Mouse (Mus musculus): ENCODE measurements around the gene Sytl3.
"Not testable (repeated sequence)": the region's sequence is repeated elsewhere in the genome, so short reads cannot be mapped to it uniquely, and the experiment has no call there.

Sytl3 gene

GRCm38 (mm10) chr17:6658801-6659200 is at the start of gene Sytl3:
TSS of gene Sytl3 (plus strand) at chr17:6659093.
- DNase-seq = peak; percentile 76 to 81

DNA sequence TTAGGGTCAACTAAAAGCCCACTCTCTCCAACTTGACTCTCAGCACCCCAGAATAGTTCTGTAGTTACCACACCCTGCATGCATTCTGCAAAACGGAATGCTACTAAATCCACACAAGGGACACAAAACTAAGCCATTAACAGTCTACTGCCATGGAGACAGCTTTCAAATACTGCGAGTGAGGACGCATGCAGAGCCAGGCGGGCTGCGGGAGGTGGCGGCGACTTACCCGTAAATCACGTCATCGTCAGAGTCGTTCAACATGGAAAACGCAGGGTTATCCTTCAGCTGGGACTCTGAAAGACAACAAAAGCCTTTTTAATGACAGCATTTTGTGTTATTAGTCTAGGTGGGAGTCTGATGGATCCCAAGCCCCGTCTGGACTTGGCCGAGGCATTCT is 45.4 kb upstream of the Sytl3 start:
- DNase-seq = not testable (repeated sequence)

DNA sequence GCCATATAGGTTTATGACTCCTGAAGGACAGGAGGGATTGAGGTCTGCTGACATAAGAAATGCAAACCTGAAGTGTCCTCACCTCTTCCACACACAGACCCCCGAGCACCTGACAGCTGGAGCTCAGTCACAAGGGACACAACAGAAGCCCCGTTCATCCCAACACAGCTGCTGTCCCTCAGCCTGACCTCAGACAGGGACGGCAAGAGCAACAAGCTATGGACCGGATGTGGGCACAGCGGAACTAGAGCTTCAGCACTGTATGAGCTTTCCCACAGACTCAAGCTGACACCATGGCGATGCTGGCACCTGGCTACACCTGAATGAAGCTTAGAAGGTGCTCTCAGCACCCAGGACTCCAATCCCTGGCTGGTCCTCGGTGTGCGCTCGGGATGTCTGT is 44.6 kb upstream of the Sytl3 start:
- DNase-seq = peak in 1 of 2 experiments; percentile 42

DNA sequence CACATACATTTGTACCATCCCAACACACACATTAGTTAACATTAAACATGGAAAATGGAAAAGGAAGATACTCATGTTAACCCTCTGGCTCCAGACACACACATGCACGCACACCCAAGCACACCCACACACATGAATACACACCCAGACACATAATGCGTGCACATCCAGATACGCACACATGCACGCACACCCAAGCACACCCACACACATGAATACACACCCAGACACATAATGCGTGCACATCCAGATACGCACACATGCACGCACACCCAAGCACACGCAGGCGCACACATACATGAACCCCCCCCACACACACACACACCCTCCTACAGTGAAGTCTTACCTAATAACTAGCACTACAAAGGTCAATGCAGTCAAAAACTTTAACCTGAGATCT is 42.2 kb upstream of the Sytl3 start:
- DNase-seq = not testable (repeated sequence)

- DNase-seq = not testable (repeated sequence)
These were observed 41.0 kb upstream of the Sytl3 start for GRCm38 (mm10) chr17:6617689-6618400.

DNA sequence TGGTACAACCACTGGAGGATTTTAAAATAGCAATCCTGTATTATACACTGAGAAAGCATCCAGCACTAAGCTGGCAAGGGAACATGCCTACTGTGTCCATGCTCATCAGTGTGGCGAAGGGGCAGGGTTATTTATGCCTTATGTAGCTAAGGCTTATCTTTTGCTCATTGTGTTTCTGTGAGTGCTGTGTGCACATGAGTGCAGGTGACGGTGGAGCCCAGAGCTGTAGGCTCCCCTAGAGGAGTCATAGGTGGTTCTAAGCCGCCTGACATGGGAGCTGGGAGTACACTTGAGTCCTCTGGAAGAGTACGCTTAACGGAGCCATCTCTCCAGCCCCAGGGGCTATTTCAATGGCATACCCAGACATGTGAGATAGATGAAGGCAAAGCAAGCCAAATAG is 39.6 kb upstream of the Sytl3 start:
- DNase-seq = not testable (repeated sequence)

DNA sequence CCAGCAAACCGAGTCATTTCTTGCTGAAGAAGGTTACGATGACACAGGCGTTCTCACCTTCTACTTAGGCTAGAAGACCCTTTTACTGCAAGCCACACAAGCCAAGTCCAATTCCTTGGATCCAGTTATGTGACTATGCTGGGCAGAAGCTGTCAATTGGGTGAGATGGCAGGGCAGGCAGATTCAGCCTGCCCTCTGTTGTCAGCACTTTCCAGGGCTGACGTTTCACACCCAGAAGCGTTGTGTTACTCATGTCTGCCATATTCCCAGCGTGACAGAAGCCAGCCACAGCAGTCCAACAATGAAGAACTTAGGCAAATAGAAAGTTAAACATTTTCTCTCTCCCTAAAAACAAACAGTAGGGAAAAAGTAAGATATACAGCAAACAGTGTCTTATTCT is 38.9 kb upstream of the Sytl3 start:
- DNase-seq = not testable (repeated sequence)

DNA sequence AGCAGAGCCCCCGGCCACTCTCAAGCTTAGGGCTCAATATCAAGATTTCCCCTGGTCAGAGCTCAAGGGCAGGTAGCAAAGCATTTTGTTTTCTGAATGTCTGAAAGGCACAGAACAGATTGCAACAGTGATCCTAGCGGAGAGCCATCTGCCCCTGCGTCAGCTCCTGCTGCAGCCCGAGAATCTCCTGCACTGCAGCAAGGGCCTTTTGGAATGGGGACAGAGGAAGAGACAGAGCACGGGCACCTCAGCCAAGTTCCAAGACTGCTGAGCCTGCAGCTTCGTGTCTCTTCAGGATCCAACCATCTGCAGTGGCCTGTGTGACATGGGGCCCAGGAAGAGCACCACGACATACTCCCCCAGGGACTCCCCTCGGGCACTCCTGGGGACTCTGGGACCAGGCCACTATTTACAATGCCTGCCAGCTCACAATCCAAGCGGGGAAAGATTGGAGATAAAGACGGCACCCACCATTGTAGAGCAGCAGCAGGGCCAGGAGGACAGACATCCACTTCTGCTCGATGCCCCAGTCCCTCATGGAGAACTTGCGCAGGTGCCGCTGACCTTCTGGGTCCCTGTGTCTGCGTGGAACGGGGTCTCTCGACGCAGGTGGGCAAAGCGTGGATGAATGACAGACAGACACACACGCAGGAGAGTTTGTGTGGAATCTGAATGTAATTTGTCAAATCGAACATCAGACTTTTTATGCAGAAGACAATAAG is 38.0 kb upstream of the Sytl3 start:
- DNase-seq = not testable (repeated sequence)

DNA sequence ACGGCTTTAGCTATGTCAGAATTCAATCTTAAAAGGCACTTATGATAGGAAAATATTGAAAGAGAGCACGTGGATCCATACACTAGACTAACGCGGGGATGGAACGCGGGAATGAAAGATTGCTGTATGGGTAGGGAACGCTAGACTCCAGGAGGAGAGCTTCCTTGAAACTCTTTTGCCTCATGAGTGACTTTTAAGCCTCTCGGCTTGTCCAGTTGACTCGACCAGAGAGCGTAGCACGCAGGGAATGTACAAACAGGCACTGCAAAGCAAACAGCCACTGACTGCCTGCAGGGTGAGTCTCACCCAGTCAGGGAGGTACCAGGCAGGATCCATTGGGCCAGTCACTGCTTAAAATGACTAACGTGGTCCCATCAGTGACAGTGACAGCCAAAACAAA is 36.9 kb upstream of the Sytl3 start:
- not testable (repeated sequence) for DNase-seq

- not testable (repeated sequence) for DNase-seq
These were observed 33.9 kb upstream of the Sytl3 start for GRCm38 (mm10) chr17:6624926-6625558.

DNA sequence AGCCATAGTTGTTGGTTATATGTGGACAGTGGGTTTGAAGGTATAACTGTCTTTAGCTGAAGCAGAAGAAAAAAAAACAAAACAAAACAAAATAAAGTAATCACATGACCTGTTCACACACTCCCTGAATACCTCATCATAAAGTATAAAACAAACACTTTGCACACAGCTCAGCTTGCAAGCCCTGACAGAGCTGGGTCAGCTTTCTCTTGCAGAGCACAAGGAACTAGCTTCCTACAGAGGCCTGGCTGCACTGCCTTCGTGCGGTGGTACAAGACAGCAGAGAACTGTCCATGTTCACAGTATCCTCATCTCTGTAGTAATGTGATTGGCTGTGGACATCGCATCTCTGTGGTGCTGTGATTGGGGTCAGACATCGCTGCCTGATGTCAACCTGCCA is 28.5 kb upstream of the Sytl3 start:
- not testable (repeated sequence) for DNase-seq

GRCm38 (mm10) chr17:6632850-6633249 is 26.0 kb upstream of the Sytl3 start:
- DNase-seq = not testable (repeated sequence)

DNA sequence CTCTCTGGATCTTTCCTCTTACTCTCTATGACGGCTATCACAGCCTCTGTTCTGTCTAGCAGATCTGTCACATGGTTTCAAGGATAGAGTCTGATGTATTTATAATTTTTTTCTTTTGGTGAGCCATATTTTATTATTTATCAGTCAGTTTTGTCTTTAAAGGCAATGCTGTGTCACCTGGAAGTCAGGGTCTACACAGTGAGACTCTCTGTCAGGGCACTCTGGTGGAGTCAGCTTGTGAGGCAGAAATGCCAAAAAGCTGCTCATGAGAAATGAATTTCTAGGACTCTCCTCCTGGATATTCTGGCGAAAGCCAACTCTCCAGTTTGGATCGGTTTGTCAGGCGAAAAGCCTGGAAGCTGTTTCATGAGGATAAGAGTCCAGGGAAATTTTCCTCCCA is 23.1 kb upstream of the Sytl3 start:
- not testable (repeated sequence) for DNase-seq

DNA sequence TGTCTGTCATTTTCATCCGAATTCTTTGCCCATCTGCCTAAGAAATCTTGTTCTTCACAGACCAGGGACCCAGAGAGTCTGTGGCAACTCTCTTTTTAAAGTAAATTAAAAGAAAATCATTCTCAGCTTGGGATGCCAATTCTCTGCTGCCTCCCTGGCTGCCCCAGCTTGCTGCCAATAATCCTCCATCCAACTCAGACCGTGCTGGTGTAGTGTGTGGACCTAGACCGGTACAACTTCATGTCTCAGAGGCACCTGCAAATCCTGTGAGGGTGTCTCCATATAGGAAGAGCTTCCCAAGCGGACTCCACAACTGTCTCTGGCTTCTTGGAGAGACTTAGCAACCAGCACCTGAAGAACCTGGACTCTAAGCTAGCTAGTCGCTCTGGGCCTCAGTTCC is 22.0 kb upstream of the Sytl3 start:
- no peak for DNase-seq

- DNase-seq = not testable (repeated sequence)
These were observed 21.5 kb upstream of the Sytl3 start for GRCm38 (mm10) chr17:6637434-6637833.

GRCm38 (mm10) chr17:6638444-6638843 is 20.4 kb upstream of the Sytl3 start:
- DNase-seq = not testable (repeated sequence)

- DNase-seq = not testable (repeated sequence)
These were observed 19.4 kb upstream of the Sytl3 start for GRCm38 (mm10) chr17:6639486-6639885.

- DNase-seq = not testable (repeated sequence)
These were observed 18.8 kb upstream of the Sytl3 start for GRCm38 (mm10) chr17:6640044-6640637.

DNA sequence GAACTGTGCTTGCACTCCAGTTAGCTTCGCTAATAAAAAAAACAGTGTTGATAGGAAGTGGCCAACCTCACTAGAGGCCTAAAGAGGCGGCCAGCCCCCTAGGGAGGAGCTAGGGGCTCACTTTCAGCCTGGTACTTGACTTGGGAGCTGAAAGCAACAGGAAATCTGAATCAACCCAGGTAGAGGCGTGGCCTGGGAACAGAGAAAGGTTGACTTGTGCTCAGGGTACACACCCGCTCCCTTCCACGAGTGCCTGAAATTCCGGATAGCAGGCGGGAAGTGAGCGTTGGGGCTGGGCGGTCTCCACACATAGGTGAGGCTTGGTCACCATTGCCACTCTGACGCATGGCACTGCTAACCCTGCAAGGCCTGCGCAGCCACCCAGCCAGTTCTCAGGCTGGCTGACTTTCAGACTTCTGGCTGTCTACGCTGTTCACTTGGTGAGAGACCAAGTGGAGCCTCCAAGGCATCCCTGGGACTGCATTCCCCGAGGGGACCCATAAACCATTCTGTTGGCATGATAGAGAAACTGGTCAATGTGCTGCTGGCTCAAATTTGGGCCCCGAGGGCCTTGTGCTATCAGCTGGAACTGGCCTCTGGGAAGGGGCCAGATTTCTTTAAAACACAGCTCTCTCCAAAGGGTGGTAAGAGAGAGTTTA is 18.0 kb upstream of the Sytl3 start:
- DNase-seq = peak in 1 of 2 experiments; percentile 20

GRCm38 (mm10) chr17:6644210-6644609 is 14.7 kb upstream of the Sytl3 start:
- not testable (repeated sequence) for DNase-seq

DNA sequence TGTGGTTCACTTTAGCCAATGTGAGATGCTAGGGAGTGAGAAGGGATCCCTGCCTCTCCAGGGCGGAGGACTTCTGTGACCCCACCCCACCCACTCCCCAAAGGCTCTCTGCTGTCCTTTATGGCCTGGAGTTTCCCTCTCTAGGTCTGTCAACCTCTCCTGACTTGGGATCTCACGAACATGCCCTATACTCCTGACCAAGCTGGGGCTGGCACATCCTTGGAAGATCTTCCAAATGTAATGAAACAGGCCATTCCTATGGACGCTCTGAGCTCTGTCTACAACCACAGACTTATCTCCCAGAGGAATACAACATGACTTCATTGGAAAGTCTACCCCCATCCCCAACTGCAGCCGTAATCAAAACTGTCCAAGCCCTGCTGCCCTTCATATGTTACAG is 14.2 kb upstream of the Sytl3 start:
- not testable (repeated sequence) for DNase-seq

- not testable (repeated sequence) for DNase-seq
These were observed 13.2 kb upstream of the Sytl3 start for GRCm38 (mm10) chr17:6645668-6646067.

DNA sequence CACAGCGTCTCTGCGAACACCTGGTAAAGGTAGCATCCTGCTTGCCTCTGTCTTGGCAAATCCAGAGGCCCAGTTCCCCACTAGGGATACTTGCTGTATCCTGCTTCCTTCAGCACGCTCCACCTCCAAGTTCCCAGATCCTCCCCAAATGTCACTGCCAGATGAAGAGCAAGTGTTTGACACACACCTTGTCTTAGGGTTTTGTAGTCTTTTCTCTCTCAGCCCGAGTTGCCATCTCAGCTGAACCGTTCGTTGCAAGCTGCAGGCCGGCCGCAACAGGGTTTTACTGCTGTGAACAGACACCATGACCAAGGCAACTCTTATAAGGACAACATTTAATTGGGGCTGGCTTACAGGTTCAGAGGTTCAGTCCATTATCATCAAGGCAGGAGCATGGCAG is 12.1 kb upstream of the Sytl3 start:
- DNase-seq = not testable (repeated sequence)

Data from thymus, postnatal 36 days (tissue).